Comparison of ENCODE assay signal across 8 mouse cellular contexts in the genomic region with DNA sequence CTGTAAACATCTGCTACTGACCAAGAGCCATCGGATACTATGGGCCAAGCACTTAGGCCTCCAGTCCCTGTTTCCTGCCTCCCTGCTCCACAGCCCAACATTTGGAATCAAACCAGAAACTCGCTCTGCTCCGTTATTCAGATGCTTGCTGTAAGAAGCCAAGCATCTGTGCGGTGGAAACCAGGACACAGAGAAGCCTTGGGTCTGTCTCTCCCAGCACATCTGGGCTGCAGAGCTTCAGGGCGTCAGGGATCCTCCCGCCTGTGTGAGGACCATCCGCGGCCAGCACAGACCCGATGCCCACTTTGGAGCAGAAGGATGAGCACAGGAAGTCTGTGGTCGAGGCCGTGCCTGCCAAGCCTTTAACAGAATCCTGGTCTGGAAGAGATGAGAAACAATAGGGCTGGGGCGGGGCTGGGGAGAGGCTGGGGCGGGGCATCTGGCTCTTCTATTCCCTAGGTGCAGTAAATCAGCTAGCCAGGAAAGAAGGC. TPM values are rescaled to one million over a fixed set of nuclear protein-coding genes. Genes with fewer than 3 reads are reported as not detected.
A peak's percentile ranks its signal among the peaks of the same experiment; 100 is the strongest.
DNase-seq lines count a peak whose midpoint lies in the region; ATAC-seq and TF ChIP-seq lines count a peak whose summit lies in the region.

No protein-coding gene starts in this region.

- H3K36me3 ChIP-seq in heart, embryonic 12.5 days, result no peaks in the 10 kb centered on the region
- H3K36me3 ChIP-seq in thymus, adult 2 months (ENCODE audit: control insufficient read depth, insufficient read depth, low read length), result no peaks in the 10 kb centered on the region

- ATAC-seq in heart, embryonic 12.5 days (ENCODE audit: insufficient number of reproducible peaks, low FRiP score), result no peak

- H3K9ac ChIP-seq in heart, embryonic 12.5 days, result no peak overlapping the region

- H3K9me3 ChIP-seq in heart, embryonic 12.5 days (replicated peaks), result no peaks in the 10 kb centered on the region

- WGBS in heart, embryonic 12.5 days, result 28% methylated on average over 13 of the region's 13 CpGs
- 30% methylated on average over 13 of the region's 13 CpGs for whole genome bisulfite sequencing in thymus, adult 2 months

- intact Hi-C loops in gastrocnemius, postnatal 36 days (cut with DNase I), result no loop called here

- H3K27me3 ChIP-seq in heart, embryonic 12.5 days (replicated peaks), result peaks cover 22% of the 10 kb centered on the region
- H3K27me3 ChIP-seq in thymus, adult 2 months (ENCODE audit: control insufficient read depth, insufficient read depth, low read length), result no peaks in the 10 kb centered on the region

- no peak for TF ChIP-seq CTCF in thymus, adult 2 months (IDR thresholded peaks at IDR 0.05; ENCODE audit: borderline replicate concordance, control insufficient read depth, extremely low read depth, insufficient read depth, low read length, poor library complexity)

- H3K4me3 ChIP-seq in heart, embryonic 12.5 days, result no peak overlapping the region
- H3K4me3 ChIP-seq in thymus, adult 2 months (ENCODE audit: control insufficient read depth, insufficient read depth, low read length), result no peak overlapping the region

- H3K4me2 ChIP-seq in heart, embryonic 12.5 days, result no peak overlapping the region

- no peak for TF ChIP-seq POLR2A in thymus, adult 2 months (IDR thresholded peaks at IDR 0.05; ENCODE audit: control insufficient read depth, extremely low read depth, insufficient read depth, low read length, poor library complexity)

- no peak overlapping the region for H3K27ac ChIP-seq in heart, embryonic 12.5 days (ENCODE audit: poor library complexity, severe bottlenecking)
- no peak overlapping the region for H3K27ac ChIP-seq in thymus, adult 2 months (ENCODE audit: control insufficient read depth, insufficient read depth, low read length)

- peak; percentile 71 to 78 for DNase-seq in heart, adult 18-20 months
- DNase-seq in Muller cell, postnatal 12 days (ENCODE audit: inconsistent ontology term), result peak; percentile 20
- peak; percentile 41 to 50 for DNase-seq in gastrocnemius, postnatal 36 days
- peak; percentile 15 to 21 for DNase-seq in kidney, postnatal 36 days
- DNase-seq in yolk sac, embryonic 10.5 days (ENCODE audit: low spot score), result no peak
- no peak for DNase-seq in thymus, adult 2 months
- no peak for DNase-seq in c-Kit-positive CD71-positive TER-119-positive erythroid progenitor cells, embryonic 14.5 days (ENCODE audit: low spot score)

- peaks cover 16% of the 10 kb centered on the region for H3K4me1 ChIP-seq in heart, embryonic 12.5 days (replicated peaks)
- H3K4me1 ChIP-seq in thymus, adult 2 months (replicated peaks; ENCODE audit: control insufficient read depth, insufficient read depth, low read length), result no peaks in the 10 kb centered on the region

RNA-seq across cellular contexts. Expression of a gene that starts 42.2 kb away (rescaled TPM):
- 10 to 100 TPM; 21.3 to 22.3 TPM for total RNA-seq in heart, adult 18-20 months (2021)
- 1.4 and 1.8 TPM in 2 replicates for polyA plus RNA-seq in heart, embryonic 12.5 days (2016; fragmentation: Nextera tagmentation; extraction: Ambion mirVana)
- 10 to 100 TPM; 11.8 to 14.0 TPM for total RNA-seq in gastrocnemius, postnatal 36 days (2021)
- 28.8 and 32.6 TPM in 2 replicates for polyA plus RNA-seq in thymus, adult 2 months (2012; rRNA removed)

Comparison
In these comparisons a context has a peak if more than half of its experiments do, and no peak if none do; other contexts are left out.
1. DNase-seq: peak in heart, adult 18-20 months (2 of 2), Muller cell, postnatal 12 days (single experiment), gastrocnemius, postnatal 36 days (2 of 2) and kidney, postnatal 36 days (2 of 2); none in yolk sac, embryonic 10.5 days (single experiment), thymus, adult 2 months (single experiment) and c-Kit-positive CD71-positive TER-119-positive erythroid progenitor cells, embryonic 14.5 days (single experiment).